Mouse (Mus musculus) G1E (cell line): Measurements from ENCODE around the gene Nudt15.
A peak's percentile ranks its signal among the peaks of the same experiment; 100 is the strongest.

ENCODE experiments used
- CTCF ChIP-seq: IDR thresholded peaks from 2 replicates; pipeline ENCODE4 v1.5.1; 2012; ENCODE audit warnings: low read depth, low read length, inconsistent platforms, mixed read lengths
- GATA1 ChIP-seq: IDR thresholded peaks from 2 replicates; pipeline ENCODE4 v1.6.1; 2012; ENCODE audit warnings: borderline replicate concordance, low read length, inconsistent platforms, mixed read lengths
- POLR2AphosphoS5 ChIP-seq: IDR thresholded peaks from 2 replicates; pipeline ENCODE4 v1.6.1; 2012; ENCODE audit warnings: low read depth, low read length, inconsistent platforms; ENCODE audit not compliant: insufficient replicate concordance
- TAL1 ChIP-seq: conservative IDR thresholded peaks from 2 replicates; pipeline ENCODE4 v1.6.1; 2012; ENCODE audit warnings: low read depth, low read length, inconsistent platforms, mixed read lengths

- TF ChIP-seq CTCF (peak; percentile 89), GATA1 (no peak), POLR2AphosphoS5 (no peak), TAL1 (no peak)
These were observed 23.1 kb downstream of the Nudt15 start, which contains the start of gene Sucla2 for GRCm38 (mm10) chr14:73524766-73525448.
